Mouse (Mus musculus) c-Kit-negative CD71-positive TER-119-positive erythroid progenitor cells, embryonic 14.5 days (primary cell): ENCODE data around the gene Dennd5b.

Experiments used
- DNase-seq: peaks from one replicate; pipeline ENCODE4 v3.0.0-alpha.2; 2013; ENCODE audit warnings: low read depth, low spot score

Gene Dennd5b

GRCm38 (mm10) chr6:149101943-149102243 is 413 bp upstream of the Dennd5b start:
- no peak for DNase-seq

- DNase-seq: no peak
Observed at GRCm38 (mm10) chr6:149100174-149101075, 1.1 kb downstream of the Dennd5b start.

GRCm38 (mm10) chr6:149098993-149099392 is 2.5 kb downstream of the Dennd5b start:
- no peak for DNase-seq

GRCm38 (mm10) chr6:149097276-149097675 is 4.2 kb downstream of the Dennd5b start:
- no peak for DNase-seq

- no peak for DNase-seq
Observed at GRCm38 (mm10) chr6:149096233-149096632, 5.2 kb downstream of the Dennd5b start.

GRCm38 (mm10) chr6:149095389-149095788 is 6.1 kb downstream of the Dennd5b start:
- no peak for DNase-seq

GRCm38 (mm10) chr6:149094555-149094954 is 6.9 kb downstream of the Dennd5b start:
- no peak for DNase-seq

- no peak for DNase-seq
Observed at GRCm38 (mm10) chr6:149093465-149093864, 8.0 kb downstream of the Dennd5b start.

- no peak for DNase-seq
Observed at GRCm38 (mm10) chr6:149092406-149092805, 9.1 kb downstream of the Dennd5b start.

- no peak for DNase-seq
Observed at GRCm38 (mm10) chr6:149077136-149077808, 24.2 kb downstream of the Dennd5b start.

GRCm38 (mm10) chr6:149073854-149074253 is 27.6 kb downstream of the Dennd5b start:
- DNase-seq: no peak

GRCm38 (mm10) chr6:149072873-149073272 is 28.6 kb downstream of the Dennd5b start:
- DNase-seq: no peak

- DNase-seq: no peak
Observed at GRCm38 (mm10) chr6:149070592-149071124, 30.8 kb downstream of the Dennd5b start.

- DNase-seq: no peak
Observed at GRCm38 (mm10) chr6:149063382-149063781, 38.1 kb downstream of the Dennd5b start.

GRCm38 (mm10) chr6:149060670-149061387 is 40.7 kb downstream of the Dennd5b start:
- no peak for DNase-seq

GRCm38 (mm10) chr6:149057947-149058391 is 43.5 kb downstream of the Dennd5b start:
- DNase-seq: no peak

GRCm38 (mm10) chr6:149054780-149055179 is 46.7 kb downstream of the Dennd5b start:
- DNase-seq: no peak

- no peak for DNase-seq
Observed at GRCm38 (mm10) chr6:149050978-149051723, 50.3 kb downstream of the Dennd5b start.

- no peak for DNase-seq
Observed at GRCm38 (mm10) chr6:149040099-149040498, 61.4 kb downstream of the Dennd5b start.

- no peak for DNase-seq
Observed at GRCm38 (mm10) chr6:149032198-149032597, 69.3 kb downstream of the Dennd5b start.

GRCm38 (mm10) chr6:149031377-149031776 is 70.1 kb downstream of the Dennd5b start:
- DNase-seq: no peak
